Mouse (Mus musculus) myocyte (in vitro differentiated cells): Measurements from ENCODE around the gene Arl8a.

Experiments
- CEBPB ChIP-seq: IDR thresholded peaks from 2 replicates; pipeline ENCODE4 v1.6.1; 2011; ENCODE audit warnings: mild to moderate bottlenecking, moderate library complexity; ENCODE audit not compliant: poor library complexity, insufficient read depth, severe bottlenecking
- E2F4 ChIP-seq: IDR thresholded peaks from one replicate; pipeline ENCODE4 v1.6.1; 2011; ENCODE audit warnings: mild to moderate bottlenecking, control low read depth, moderate library complexity; ENCODE audit not compliant: insufficient read depth
- MAX ChIP-seq: IDR thresholded peaks from one replicate; pipeline ENCODE4 v1.6.1; 2011; ENCODE audit warnings: low read depth, mild to moderate bottlenecking, control low read depth
- POLR2A ChIP-seq: IDR thresholded peaks from one replicate; pipeline ENCODE4 v1.6.1; 2011; ENCODE audit warnings: low read depth, mild to moderate bottlenecking, control low read depth, moderate library complexity; ENCODE audit not compliant: insufficient read length
- POLR2AphosphoS2 ChIP-seq: IDR thresholded peaks from one replicate; pipeline ENCODE4 v1.6.1; 2011; ENCODE audit warnings: low read depth, control low read depth; ENCODE audit not compliant: insufficient read length
- REST ChIP-seq: IDR thresholded peaks from one replicate; pipeline ENCODE4 v1.6.1; 2011; ENCODE audit warnings: mild to moderate bottlenecking, control low read depth, moderate library complexity; ENCODE audit not compliant: insufficient read depth, insufficient read length
- TCF3 ChIP-seq: IDR thresholded peaks from one replicate; pipeline ENCODE4 v1.6.1; 2011; ENCODE audit warnings: low read depth, control low read depth; ENCODE audit not compliant: insufficient read length

- no peak for TF ChIP-seq POLR2A
- no peak for TF ChIP-seq E2F4
- TF ChIP-seq MAX, result no peak
- no peak for TF ChIP-seq CEBPB
- TF ChIP-seq REST, result no peak
- no peak for TF ChIP-seq POLR2AphosphoS2
- no peak for TF ChIP-seq TCF3
Observed at GRCm38 (mm10) chr1:135204196-135205126, 57.8 kb downstream of the Arl8a start.
